Mouse (Mus musculus): ENCODE measurements around the gene Limch1.

DNA sequence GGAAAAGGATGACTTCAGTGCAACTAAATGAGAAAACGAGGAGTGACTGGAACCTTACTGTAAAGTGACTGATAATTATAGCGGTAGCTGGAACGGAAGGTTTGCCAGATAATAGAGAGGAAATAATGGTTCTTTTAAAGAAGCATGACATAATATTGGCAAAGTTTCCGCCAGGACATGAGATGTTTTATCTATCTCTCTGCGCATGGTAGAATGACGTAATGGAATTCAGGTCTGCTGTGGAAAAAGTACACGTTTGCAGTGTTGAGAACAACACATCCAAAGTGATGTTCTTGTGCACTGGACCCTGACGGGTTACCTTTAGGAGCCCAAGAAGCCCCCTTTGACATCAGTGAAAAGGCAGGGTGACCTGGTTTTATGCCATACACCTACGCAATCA is 8.0 kb downstream of the Limch1 start:
- TF ChIP-seq CTCF (IDR thresholded peaks at IDR 0.05; ENCODE audit: low read depth) (no peak), EP300 (optimal IDR thresholded peaks at IDR 0.05) (no peak)

Data from stomach, postnatal 0 days (tissue).